Mouse (Mus musculus) C2C12 (cell line): ENCODE results near the gene Gcc2.

Source experiments
- CTCF ChIP-seq: IDR thresholded peaks from one replicate; pipeline ENCODE4 v1.5.1; 2011; ENCODE audit not compliant: control insufficient read depth, insufficient read depth, insufficient read length
- MAX ChIP-seq: IDR thresholded peaks from one replicate; pipeline ENCODE4 v1.6.1; 2011; ENCODE audit warnings: mild to moderate bottlenecking, control low read depth
- MYOD1 ChIP-seq: IDR thresholded peaks from one replicate; pipeline ENCODE4 v1.6.1; 2011; ENCODE audit warnings: low read depth; ENCODE audit not compliant: control insufficient read depth, insufficient read length

GRCm38 (mm10) chr10:58320881-58321280 is 65.6 kb downstream of the Gcc2 start:
- no peak for TF ChIP-seq CTCF
- TF ChIP-seq MAX, result no peak
- TF ChIP-seq MYOD1, result no peak
